Mouse (Mus musculus): ENCODE measurements around the gene Adamts2.

Gene Adamts2

DNA sequence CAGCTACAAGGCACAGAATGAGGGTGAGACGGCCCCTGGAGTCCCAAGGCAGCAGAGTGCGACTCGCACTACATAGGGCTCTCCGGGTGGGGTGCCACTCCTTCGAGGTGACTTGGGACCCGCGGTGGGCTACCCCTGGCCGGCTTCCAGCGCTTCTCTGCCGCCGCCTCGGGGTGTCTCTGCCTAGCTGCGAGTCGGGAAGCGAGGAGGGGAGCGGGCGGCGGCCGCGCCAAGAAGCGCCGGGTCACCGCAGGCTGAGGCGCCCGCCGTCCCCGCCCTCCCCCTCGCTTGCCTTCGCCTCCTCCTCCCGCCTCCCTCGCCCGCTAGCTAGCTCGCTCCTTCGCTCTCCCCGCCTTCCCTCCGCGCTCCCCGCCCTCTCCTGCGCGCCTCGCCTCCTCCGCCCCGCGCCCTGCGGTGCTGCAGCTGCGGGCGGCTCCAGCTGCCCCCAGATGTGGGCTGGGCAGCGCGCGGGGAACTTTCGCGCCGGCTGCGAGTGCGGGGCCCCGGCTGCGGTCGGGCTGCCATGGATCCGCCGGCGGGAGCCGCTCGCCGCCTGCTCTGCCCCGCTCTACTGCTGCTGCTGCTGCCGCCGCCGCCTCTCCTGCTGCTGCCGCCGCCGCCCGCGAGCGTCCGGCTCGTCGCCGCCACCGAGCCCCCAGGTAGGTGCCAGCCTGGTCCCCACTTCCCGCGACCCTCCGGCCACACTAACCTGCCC lies at the start of gene Adamts2:
Gene Adamts2 (plus strand): TSS at position 444 of the 715 bp plus-strand sequence.
- DNase-seq: no peak

DNA sequence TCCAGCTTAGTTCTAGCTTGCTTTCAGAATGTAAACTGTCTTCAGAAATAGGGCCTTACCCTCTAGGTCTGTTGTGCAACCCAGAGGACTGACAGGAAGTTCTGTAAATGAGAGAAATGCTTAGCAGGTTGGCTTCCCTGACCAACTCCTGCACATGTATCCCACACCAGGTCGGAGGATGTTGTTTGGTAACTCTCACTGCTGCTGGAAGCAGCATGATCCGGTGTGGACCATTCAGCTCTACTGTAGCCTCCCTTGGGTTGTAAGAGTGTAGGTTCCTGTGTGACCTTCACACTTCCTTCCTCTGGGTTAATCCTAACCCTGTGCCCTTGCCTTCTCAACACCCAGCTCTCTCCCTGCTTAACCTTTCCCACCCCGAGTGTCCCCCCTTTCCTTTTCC lies 44.8 kb upstream of the Adamts2 start:
- no peak for DNase-seq

DNA sequence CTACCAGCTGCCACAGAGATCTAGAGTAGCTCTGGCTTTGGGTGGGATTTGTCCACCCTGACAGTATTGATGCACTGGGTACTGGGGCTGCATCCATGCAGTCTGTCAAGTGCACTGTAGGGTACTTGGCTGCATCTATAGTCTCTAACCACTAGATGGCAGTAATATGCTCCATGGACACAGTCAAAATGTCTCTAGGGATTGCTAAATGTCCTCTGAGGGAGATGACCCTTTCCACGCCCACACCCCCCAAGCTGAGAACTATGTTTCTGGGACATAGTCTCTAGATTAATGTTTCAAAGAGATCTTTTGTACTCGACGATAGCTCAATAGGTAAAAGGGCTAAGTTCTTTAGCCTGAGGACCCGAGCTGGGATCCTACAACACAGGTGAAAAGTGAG lies 42.8 kb upstream of the Adamts2 start:
- DNase-seq: peak; percentile 21 to 23

DNA sequence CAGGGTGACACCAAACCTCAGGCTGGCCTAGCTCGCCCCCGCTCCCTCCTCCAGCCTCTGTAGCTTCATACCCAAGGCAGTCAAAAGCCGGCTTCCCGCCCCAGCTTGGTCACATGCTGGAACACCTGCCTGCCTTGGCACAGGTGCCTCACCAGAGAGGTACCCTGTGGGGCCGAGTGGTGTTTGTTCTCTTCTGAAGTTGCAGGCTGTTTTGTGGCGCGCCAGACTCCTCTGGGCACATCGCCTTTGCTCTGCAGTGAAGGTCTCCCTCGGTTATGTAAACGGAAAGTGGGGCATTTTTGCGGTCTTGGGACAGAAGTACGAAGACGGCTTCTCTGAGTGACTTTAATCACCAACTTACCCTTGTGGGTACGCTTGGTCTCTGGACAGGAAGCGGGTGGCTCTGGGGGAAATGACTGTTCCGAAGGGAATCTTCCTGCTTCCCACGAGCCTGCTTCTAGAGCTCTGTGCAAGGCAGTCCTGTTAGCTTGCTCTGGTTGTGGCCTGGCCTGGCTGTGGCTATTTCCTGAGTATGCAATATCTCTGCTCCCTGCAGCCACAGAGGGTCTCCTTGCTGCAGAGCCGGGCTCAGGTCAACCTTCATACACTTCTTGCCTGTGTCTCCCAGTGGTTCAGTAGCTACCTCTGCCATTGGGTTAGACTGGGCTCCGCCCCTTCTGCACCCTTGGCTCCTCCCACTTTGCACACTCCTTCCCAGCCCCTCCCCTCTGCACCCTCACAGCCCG lies 36.2 kb upstream of the Adamts2 start:
- DNase-seq: peak in 1 of 2 experiments; percentile 9

GRCm38 (mm10) chr11:50571448-50571847 lies 30.4 kb upstream of the Adamts2 start:
- no peak for DNase-seq

- DNase-seq: no peak
Measured at GRCm38 (mm10) chr11:50576521-50576920, 25.4 kb upstream of the Adamts2 start.

DNA sequence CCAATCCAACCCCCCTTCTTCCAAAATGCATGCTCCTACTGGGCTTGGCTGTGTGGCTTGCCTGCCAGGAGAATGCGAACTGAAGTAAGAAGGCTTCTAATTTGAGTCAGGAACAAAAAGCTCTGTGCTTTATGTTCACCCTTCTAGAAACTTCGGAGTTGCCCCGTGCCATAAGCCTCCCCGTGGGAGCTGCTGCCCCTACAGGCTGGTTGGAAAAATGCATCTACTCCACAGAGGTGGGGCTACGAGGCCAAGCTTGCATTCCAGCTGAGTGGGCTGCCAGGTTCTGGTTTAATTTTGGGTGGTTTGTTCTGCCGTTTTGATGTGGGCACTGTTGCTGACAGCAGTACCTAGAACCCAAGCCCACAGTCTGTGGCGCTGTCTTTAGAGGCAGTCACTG lies 14.9 kb upstream of the Adamts2 start:
- DNase-seq: peak; percentile 54 to 56

GRCm38 (mm10) chr11:50587787-50588186 lies 14.1 kb upstream of the Adamts2 start:
- DNase-seq: peak; percentile 69

GRCm38 (mm10) chr11:50589060-50589459 lies 12.8 kb upstream of the Adamts2 start:
- peak; percentile 65 to 70 for DNase-seq

GRCm38 (mm10) chr11:50591053-50591452 lies 10.8 kb upstream of the Adamts2 start:
- DNase-seq: no peak

- DNase-seq: no peak
Measured at GRCm38 (mm10) chr11:50592892-50593553, 8.9 kb upstream of the Adamts2 start.

DNA sequence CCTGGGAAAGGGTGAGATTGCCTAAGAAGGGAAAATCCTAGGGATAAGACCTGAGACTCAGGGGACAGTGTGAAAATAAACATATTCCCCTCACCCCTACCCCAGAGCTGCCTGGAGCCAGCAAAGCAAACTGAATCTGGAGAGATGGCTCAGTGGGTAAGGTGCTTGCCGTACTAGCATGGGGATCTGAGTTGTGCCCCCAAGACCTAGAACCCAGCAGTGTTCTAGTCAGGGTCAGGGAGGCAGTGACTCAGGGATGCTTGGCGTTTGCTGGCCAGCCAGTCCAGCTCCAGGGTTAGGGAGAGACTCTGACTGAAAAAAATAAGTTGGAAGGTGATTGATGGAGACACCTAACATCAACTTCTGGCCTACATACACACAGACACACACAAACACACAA lies 5.3 kb upstream of the Adamts2 start:
- no peak for DNase-seq

GRCm38 (mm10) chr11:50599156-50599555 lies 2.7 kb upstream of the Adamts2 start:
- DNase-seq: no peak

DNA sequence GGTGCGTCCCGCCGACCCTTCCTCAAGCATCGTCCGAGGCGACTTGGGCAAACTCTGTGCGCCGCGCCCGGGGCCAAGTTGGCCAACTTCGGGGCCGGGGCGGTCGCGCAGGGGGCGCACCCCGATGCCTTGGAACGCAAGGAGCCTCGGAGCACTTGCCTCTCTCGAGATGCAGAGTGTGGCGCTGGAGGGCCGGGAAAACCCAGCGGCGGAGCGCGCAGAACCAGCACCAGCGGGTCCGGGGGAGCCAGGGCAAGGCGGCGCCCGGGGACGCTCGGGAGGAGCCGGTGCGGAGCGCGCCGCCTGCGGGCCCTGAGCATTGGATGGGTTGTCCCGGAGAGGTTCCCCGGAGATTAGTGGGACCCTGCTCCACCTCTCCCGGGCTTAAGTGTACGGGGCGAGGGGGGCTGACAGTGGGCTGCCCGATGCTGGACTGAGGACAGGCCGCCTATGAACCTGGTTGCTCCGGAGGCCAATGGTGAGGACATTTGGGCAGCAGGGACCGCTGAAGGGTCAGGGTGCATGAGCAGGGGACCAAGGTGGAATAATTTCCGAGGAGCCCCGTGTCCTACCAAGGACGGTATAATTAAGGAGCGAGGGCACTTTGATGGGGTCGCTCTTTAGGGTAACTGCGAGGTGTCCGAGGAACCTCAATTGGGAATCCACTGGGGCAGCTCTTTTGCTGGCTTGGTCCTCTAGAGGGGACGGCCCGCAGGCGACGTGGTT lies 635 bp downstream of the Adamts2 start:
- no peak for DNase-seq

DNA sequence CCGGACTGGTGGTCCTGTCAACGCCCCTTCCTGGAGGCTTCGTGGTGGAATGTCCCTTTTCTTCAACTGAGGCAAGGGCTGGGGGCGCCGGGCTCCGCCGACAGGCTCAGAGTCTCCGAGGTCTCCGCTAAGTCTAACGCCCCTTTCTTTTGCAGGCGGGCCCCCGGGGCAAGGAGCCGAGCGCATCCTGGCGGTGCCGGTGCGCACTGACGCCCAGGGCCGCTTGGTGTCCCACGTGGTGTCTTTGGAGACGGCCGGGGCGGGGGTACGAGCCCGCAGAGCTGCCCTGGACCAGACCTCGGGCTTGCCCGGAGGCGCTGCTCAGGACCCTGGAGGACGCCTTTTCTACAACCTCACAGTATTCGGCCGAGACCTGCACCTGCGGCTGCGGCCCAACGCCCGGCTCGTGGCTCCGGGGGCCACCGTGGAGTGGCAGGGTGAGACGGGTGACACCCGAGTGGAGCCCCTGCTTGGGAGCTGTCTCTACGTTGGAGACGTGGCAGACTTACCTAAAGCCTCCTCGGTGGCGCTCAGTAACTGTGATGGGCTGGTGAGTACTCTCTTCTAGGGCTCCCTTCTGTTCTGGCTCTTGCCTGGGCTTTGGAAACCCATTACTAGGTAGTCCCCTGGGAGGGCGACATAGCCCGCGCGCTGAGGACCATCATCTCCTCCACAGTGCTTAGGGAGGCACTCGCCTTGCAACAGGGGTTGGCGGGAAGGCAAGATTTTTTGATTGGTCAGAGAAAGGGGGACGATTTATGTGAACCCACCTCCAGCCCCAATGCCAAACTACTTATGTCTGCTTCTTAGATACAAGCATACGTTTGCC lies 1.4 kb downstream of the Adamts2 start:
- DNase-seq: no peak

GRCm38 (mm10) chr11:50604371-50604770 lies 2.5 kb downstream of the Adamts2 start:
- no peak for DNase-seq

- no peak for DNase-seq
Measured at GRCm38 (mm10) chr11:50611181-50611580, 9.3 kb downstream of the Adamts2 start.

GRCm38 (mm10) chr11:50617015-50617543 lies 15.2 kb downstream of the Adamts2 start:
- DNase-seq: no peak

DNA sequence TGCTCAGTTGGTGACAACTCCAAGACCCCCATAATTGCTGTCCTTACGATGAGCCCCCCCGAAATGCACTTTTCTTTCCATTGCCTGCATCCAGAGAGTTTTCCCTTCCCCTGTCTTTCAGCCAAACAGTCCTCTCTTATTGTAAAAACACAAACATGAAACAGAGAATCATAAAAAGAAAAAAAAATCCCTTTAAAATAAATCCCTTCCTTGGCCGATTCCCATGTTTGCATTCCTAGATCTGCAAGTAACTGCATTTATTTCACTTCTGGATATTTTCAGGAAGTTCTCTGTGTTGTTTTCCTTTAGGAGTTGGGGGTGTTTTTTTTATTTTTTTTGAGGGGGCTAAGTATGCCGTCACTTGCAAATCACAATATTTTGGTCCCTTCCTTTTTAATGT lies 19.0 kb downstream of the Adamts2 start:
- DNase-seq: no peak

DNA sequence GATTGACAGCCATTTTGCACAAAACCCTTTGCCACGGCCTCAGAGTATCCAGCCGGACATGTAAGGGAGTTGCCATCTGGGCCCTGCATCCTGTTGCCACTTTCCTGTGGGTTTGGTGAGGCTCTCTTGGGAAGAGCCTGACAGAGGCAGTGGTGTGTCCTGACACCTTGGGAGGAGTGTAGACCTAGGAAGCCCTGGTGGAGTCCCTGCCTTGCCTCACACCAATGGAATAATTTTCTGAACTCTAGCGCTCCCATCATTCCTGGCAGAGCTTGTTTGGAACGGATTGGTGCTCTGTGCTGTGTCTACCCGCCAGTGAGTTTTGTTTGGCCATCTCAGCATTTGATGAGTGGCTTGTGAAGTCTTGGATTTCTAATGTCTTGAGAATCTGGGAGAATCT lies 19.5 kb downstream of the Adamts2 start:
- no peak for DNase-seq

DNA sequence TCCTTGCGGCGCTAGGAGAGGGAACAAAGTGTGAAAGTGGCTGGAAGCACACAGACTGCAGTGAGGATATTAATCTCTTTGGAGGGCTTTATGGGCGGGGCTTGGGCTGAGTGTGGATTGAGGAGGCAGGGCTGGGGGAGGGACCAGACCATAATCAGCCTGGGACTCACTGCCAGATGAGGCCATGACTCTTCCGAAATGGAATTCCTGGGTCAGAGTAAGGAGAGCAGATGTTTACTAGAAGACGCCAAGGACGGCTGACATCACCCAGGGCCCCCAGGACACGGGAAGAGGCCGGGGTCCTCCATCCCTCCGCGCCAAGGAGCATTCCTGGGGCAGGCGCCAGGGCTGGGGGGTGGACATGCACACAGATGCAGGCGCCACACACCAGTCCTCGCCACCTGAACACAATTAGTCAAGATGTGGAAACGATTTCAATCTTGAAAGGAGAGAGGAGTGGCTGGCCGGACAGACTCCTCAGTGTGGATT lies 20.4 kb downstream of the Adamts2 start:
- no peak for DNase-seq

DNA sequence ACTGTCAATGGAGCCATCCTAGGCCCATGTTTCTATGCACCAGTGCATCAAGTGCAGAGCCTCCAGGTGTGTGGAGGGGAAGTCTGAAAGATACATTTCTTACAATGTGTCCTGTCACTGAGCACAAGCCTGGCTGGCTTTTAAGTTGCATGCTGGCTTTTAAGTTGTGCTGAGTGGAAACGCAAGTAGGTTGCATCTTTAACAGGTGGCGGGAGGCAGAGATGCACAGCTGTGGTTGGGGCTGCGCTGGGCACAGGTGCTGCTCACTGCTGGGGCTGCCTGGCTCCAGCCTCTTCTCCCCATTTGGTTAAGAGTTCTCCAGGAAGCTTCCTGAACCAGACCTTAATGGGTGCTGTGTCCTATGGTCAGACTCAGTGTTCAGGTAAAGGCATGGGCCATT lies 21.9 kb downstream of the Adamts2 start:
- DNase-seq: no peak

All from B cell, adult 2 months (primary cell).